Mouse (Mus musculus): ENCODE measurements around the gene Olfr1104.

DNA sequence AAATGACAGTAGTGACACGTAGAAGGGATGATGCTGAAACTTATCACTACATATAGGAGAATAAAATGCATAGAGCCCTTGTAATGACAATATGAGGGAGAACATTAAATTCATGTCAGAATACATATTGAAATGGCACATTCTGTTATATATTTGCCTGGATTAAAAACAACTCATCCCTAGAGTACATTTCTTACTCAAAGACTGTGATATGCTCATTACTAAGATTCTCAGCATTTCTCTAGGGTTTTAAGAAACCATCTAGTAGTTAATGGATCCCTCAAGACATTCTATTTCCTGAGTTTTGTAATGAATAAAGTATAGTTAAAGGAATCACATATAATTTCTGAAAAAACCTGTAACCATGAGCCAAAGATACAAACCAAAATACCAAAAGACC lies 25.3 kb upstream of the Olfr1104 start, which contains the start of gene Olfr1106:
- TF ChIP-seq CTCF (IDR thresholded peaks at IDR 0.05; ENCODE audit: low read depth) (no peak), EP300 (IDR thresholded peaks at IDR 0.05; ENCODE audit: low read depth) (no peak)
